Mouse (Mus musculus) bone marrow, adult 2 months (tissue): ENCODE measurements at regions not wholly inside any gene's neighbourhood (a gene's known extent, or its start where the extent isn't known, plus 50 kb on each side); places are given as distances from the start of the nearest gene placed in this dataset.

Source experiments
- CTCF ChIP-seq: fragments of 200-500 bp; IDR thresholded peaks from 2 replicates; pipeline ENCODE4 v1.5.1; 2011; ENCODE audit warnings: low read length, control low read depth; ENCODE audit not compliant: control insufficient read depth, insufficient read depth
- POLR2A ChIP-seq: fragments of 200-500 bp; IDR thresholded peaks from 2 replicates; pipeline ENCODE4 v1.6.1; 2011; ENCODE audit warnings: low read depth, mild to moderate bottlenecking, control low read depth, low read length, borderline replicate concordance; ENCODE audit not compliant: control insufficient read depth

- TF ChIP-seq POLR2A (no peak), CTCF (no peak)
These were observed 116.9 kb downstream of the Olfr721-ps1 start for GRCm38 (mm10) chr14:14518027-14518426.
